ENCODE assay signal across 12 mouse cellular contexts in genomic region chr14:62844226-62844625, GRCm38 (mm10). TPM values are rescaled to one million over a fixed set of nuclear protein-coding genes. Genes with fewer than 3 reads are reported as not detected.
DNase-seq lines count a peak whose midpoint lies in the region; ATAC-seq and TF ChIP-seq lines count a peak whose summit lies in the region.
"Had no signal": no experiment of that assay in that cellular context is flagged by ENCODE, and none has a peak within 500 bp of the region (broad histone marks: within the 10 kb centered on the region; RNA-seq: fewer than 3 reads in every experiment).

No protein-coding gene starts in this region.

- no peak for ATAC-seq in heart, embryonic 11.5 days (replicated peaks; ENCODE audit: insufficient number of reproducible peaks, low FRiP score, low TSS enrichment)
- ATAC-seq in lung, postnatal 0 days, result no peak
- no peak for ATAC-seq in heart, embryonic 13.5 days (ENCODE audit: extremely low read depth, insufficient number of reproducible peaks, low FRiP score, low TSS enrichment)
- no peak for ATAC-seq in stomach, embryonic 15.5 days (ENCODE audit: insufficient read depth, low FRiP score, low read depth)

- WGBS in heart, embryonic 11.5 days (ENCODE audit: insufficient replicate concordance), result 70% methylated on average over 8 of the region's 8 CpGs
- WGBS in lung, postnatal 0 days, result 55% methylated on average over 8 of the region's 8 CpGs
- 57% methylated on average over 8 of the region's 8 CpGs for WGBS in heart, embryonic 13.5 days
- WGBS in stomach, embryonic 15.5 days, result 77% methylated on average over 8 of the region's 8 CpGs

- no peaks in the 10 kb centered on the region for H3K27me3 ChIP-seq in heart, embryonic 11.5 days (ENCODE audit: control insufficient read depth, insufficient read depth, low read length)
- H3K27me3 ChIP-seq in lung, postnatal 0 days (replicated peaks; ENCODE audit: insufficient read depth, low read length), result no peaks in the 10 kb centered on the region
- H3K27me3 ChIP-seq in heart, embryonic 13.5 days (replicated peaks), result no peaks in the 10 kb centered on the region
- H3K27me3 ChIP-seq in stomach, embryonic 15.5 days (replicated peaks), result no peaks in the 10 kb centered on the region
- H3K27me3 ChIP-seq: CH12.LX; hindbrain, embryonic 15.5 days had no signal

- H3K9me3 ChIP-seq in heart, embryonic 11.5 days (replicated peaks; ENCODE audit: control insufficient read depth, low read length), result no peaks in the 10 kb centered on the region
- H3K9me3 ChIP-seq in lung, postnatal 0 days (ENCODE audit: low read length), result no peaks in the 10 kb centered on the region
- H3K9me3 ChIP-seq in heart, embryonic 13.5 days, result peaks cover 11% of the 10 kb centered on the region
- no peaks in the 10 kb centered on the region for H3K9me3 ChIP-seq in stomach, embryonic 15.5 days

- TF ChIP-seq CTCF in lung, postnatal 0 days (IDR thresholded peaks at IDR 0.05), result no peak

- no peak overlapping the region for H3K9ac ChIP-seq in heart, embryonic 11.5 days (ENCODE audit: low read depth, low read length)
- no peak overlapping the region for H3K9ac ChIP-seq in lung, postnatal 0 days (replicated peaks; ENCODE audit: low read depth)
- H3K9ac ChIP-seq in heart, embryonic 13.5 days, result peak overlapping the region; percentile 67; the same call in 1 of the 2 replicates
- H3K9ac ChIP-seq in stomach, embryonic 15.5 days, result no peak overlapping the region
- H3K9ac ChIP-seq: hindbrain, embryonic 15.5 days had no signal

- intact Hi-C loops in heart, postnatal 36 days (cut with DNase I), result loop anchor here (2.0 kb wide), 1 partner anchor 27 kb away; no protein-coding TSS in a partner anchor

- no peak overlapping the region for H3K4me3 ChIP-seq in heart, embryonic 11.5 days (ENCODE audit: low read depth, low read length)
- no peak overlapping the region for H3K4me3 ChIP-seq in lung, postnatal 0 days (ENCODE audit: low read depth, low read length)
- no peak overlapping the region for H3K4me3 ChIP-seq in heart, embryonic 13.5 days
- H3K4me3 ChIP-seq in stomach, embryonic 15.5 days (replicated peaks), result no peak overlapping the region
- H3K4me3 ChIP-seq: hindbrain, embryonic 15.5 days had no signal

- H3K36me3 ChIP-seq in heart, embryonic 11.5 days (ENCODE audit: control insufficient read depth, insufficient read depth, low read length), result 0 out of 2 replicates have a peak, but pooled peaks cover 2% of the 10 kb centered on the region
- no peaks in the 10 kb centered on the region for H3K36me3 ChIP-seq in lung, postnatal 0 days (ENCODE audit: insufficient read depth, low read length)
- peaks cover 7% of the 10 kb centered on the region; the same call in 1 of the 2 replicates for H3K36me3 ChIP-seq in heart, embryonic 13.5 days
- 0 out of 2 replicates have a peak, but pooled peaks cover 3% of the 10 kb centered on the region for H3K36me3 ChIP-seq in stomach, embryonic 15.5 days

- no peak for TF ChIP-seq EP300 in lung, postnatal 0 days (IDR thresholded peaks at IDR 0.05)

- no peak for DNase-seq in heart, postnatal 36 days
- no peak for DNase-seq in lung, postnatal 0 days (ENCODE audit: low spot score)
- DNase-seq in lung, postnatal 14 days, result no peak
- no peak for DNase-seq in urinary bladder, adult 2 months (ENCODE audit: low spot score)
- DNase-seq: adrenal gland, postnatal 10 days; gastrocnemius, postnatal 10 days; right cerebral cortex, postnatal 4 days had no signal

- no peak overlapping the region; the same call in 1 of the 2 replicates for H3K4me2 ChIP-seq in heart, embryonic 11.5 days
- H3K4me2 ChIP-seq in lung, postnatal 0 days (replicated peaks; ENCODE audit: low read depth, low read length), result no peak overlapping the region
- peak overlapping the region; percentile 30 for H3K4me2 ChIP-seq in heart, embryonic 13.5 days
- H3K4me2 ChIP-seq in stomach, embryonic 15.5 days, result no peak overlapping the region
- H3K4me2 ChIP-seq: hindbrain, embryonic 15.5 days had no signal

- H3K4me1 ChIP-seq in heart, embryonic 11.5 days (ENCODE audit: control insufficient read depth, insufficient read depth, low read length), result peaks cover 36% of the 10 kb centered on the region
- H3K4me1 ChIP-seq in lung, postnatal 0 days (ENCODE audit: insufficient read depth, low read depth, low read length), result no peaks in the 10 kb centered on the region; the same call in 1 of the 2 replicates
- peaks cover 51% of the 10 kb centered on the region for H3K4me1 ChIP-seq in heart, embryonic 13.5 days
- H3K4me1 ChIP-seq in stomach, embryonic 15.5 days, result peaks cover 14% of the 10 kb centered on the region

- H3K27ac ChIP-seq in heart, embryonic 11.5 days (ENCODE audit: low read depth, low read length), result peak overlapping the region; percentile 58
- H3K27ac ChIP-seq in lung, postnatal 0 days (ENCODE audit: low read length), result peak overlapping the region; percentile 29; the same call in 1 of the 2 replicates
- H3K27ac ChIP-seq in heart, embryonic 13.5 days (replicated peaks), result peak overlapping the region; percentile 81
- 0 out of 2 replicates have a peak overlapping the region, but pooled peaks have one; percentile 35 for H3K27ac ChIP-seq in stomach, embryonic 15.5 days

RNA-seq across cellular contexts. Expression of gene Wdfy2, which starts 6.7 kb away (rescaled TPM):
- 7.6 and 9.4 TPM in 2 replicates for polyA plus RNA-seq in heart, embryonic 11.5 days (2014; fragmentation: Nextera tagmentation; extraction: Ambion mirVana)
- 1 to 10 TPM; 6.6 to 7.9 TPM for total RNA-seq in heart, postnatal 36 days (2021)
- 3.4 and 3.5 TPM in 2 replicates for polyA plus RNA-seq in lung, postnatal 0 days (2015; fragmentation: Nextera tagmentation; extraction: Ambion mirVana)
- polyA plus RNA-seq in heart, embryonic 13.5 days (2015; fragmentation: Nextera tagmentation; extraction: Ambion mirVana), result 3.7 and 4.0 TPM in 2 replicates
- polyA plus RNA-seq in stomach, embryonic 15.5 days (2015; fragmentation: Nextera tagmentation; extraction: Ambion mirVana), result 5.0 and 5.3 TPM in 2 replicates
- 7.5 and 9.8 TPM in 2 replicates for polyA plus RNA-seq in urinary bladder, adult 2 months (2012; rRNA removed)

Comparison
In these comparisons a context has a peak if more than half of its experiments do, and no peak if none do; other contexts are left out.
1. H3K27ac ChIP-seq: peak in every context shown above with its lines; median percentile 81 in heart, embryonic 13.5 days; 58 in heart, embryonic 11.5 days; 35 in stomach, embryonic 15.5 days; 29 in lung, postnatal 0 days.